Mouse (Mus musculus) stomach, postnatal 0 days (tissue): ENCODE data around the gene Hist1h2ak.
"Not testable (repeated sequence)": the region's sequence is repeated elsewhere in the genome, so short reads cannot be mapped to it uniquely, and the experiment has no call there.

Experiments
- CTCF ChIP-seq: IDR thresholded peaks from 2 replicates; pipeline ENCODE4 v1.5.1; 2016; ENCODE audit warnings: antibody characterized with exemption, low read depth, mild to moderate bottlenecking, moderate library complexity
- EP300 ChIP-seq: optimal IDR thresholded peaks from 2 replicates; pipeline ENCODE3; 2016; ENCODE audit warnings: antibody characterized with exemption

- not testable (repeated sequence) for TF ChIP-seq CTCF, EP300
These were observed 49.4 kb upstream of the Hist1h2ak start for GRCm38 (mm10) chr13:21803058-21803457.
